Mouse (Mus musculus) embryonic facial prominence, embryonic 13.5 days (tissue): ENCODE measurements around the gene Kptn. TPM values are rescaled to one million over a fixed set of nuclear protein-coding genes. Genes with fewer than 3 reads are reported as not detected.

Experiments
- ATAC-seq: fragments of 200-750 bp; cut with Nextera tagmentation; 2 replicates; pipeline ENCODE4 v1.8.0; 2017; ENCODE audit warnings: low read depth; ENCODE audit not compliant: insufficient number of reproducible peaks, insufficient read depth, low FRiP score, low TSS enrichment
- H3K27ac ChIP-seq: fragments of 300-500 bp; sonication (generic); 2 replicates; pipeline ENCODE4 v1.5.1; 2015; ENCODE audit warnings: moderate library complexity, mild to moderate bottlenecking, inconsistent platforms
- H3K27me3 ChIP-seq: fragments of 300-500 bp; sonication (generic); 2 replicates; pipeline ENCODE4 v1.6.1; 2015; ENCODE audit warnings: mild to moderate bottlenecking, inconsistent platforms
- H3K36me3 ChIP-seq: fragments of 300-500 bp; sonication (generic); 2 replicates; pipeline ENCODE4 v1.6.1; 2015; ENCODE audit warnings: mild to moderate bottlenecking, inconsistent platforms
- H3K4me1 ChIP-seq: fragments of 300-500 bp; sonication (generic); 2 replicates; pipeline ENCODE4 v1.6.1; 2015; ENCODE audit warnings: inconsistent platforms
- H3K4me2 ChIP-seq: fragments of 300-500 bp; sonication (generic); 2 replicates; pipeline ENCODE4 v1.6.1; 2015; ENCODE audit warnings: moderate library complexity, mild to moderate bottlenecking, inconsistent platforms
- H3K4me3 ChIP-seq: fragments of 300-500 bp; sonication (generic); 2 replicates; pipeline ENCODE4 v1.5.1; 2015; ENCODE audit warnings: mild to moderate bottlenecking, inconsistent platforms
- H3K9ac ChIP-seq: fragments of 300-500 bp; sonication (generic); 2 replicates; pipeline ENCODE4 v1.6.1; 2015; ENCODE audit warnings: mild to moderate bottlenecking, inconsistent platforms
- H3K9me3 ChIP-seq: fragments of 300-500 bp; sonication (generic); 2 replicates; pipeline ENCODE4 v1.6.1; 2016; ENCODE audit warnings: inconsistent platforms
- WGBS: fragments of 180-500 bp; shearing (Covaris S2); methylation state at CpG from one replicate; pipeline ENCODE4 v1.1.7; 2015; ENCODE audit warnings: mixed read lengths; 5-methylcytosine and 5-hydroxymethylcytosine counted together
- polyA plus RNA-seq: library from polyadenylated mRNA; unstranded; fragments of >200 nt; fragmentation: Nextera tagmentation; extraction: Ambion mirVana; gene quantifications from 2 replicates; pipeline ENCODE4 v1.2.1, GENCODE M21; 2015

Gene Kptn
- polyA plus RNA-seq, 1 experiment from 2014 or later: 44.9 TPM

GRCm38 (mm10) chr7:16147643-16148042 lies 27.9 kb downstream of the Kptn start:
- Histone ChIP-seq H3K4me2 (no peak overlapping the region), H3K4me1 (no peaks in the 10 kb centered on the region), H3K4me3 (no peak overlapping the region), H3K27me3 (peaks cover 10% of the 10 kb centered on the region), H3K9me3 (no peaks in the 10 kb centered on the region), H3K9ac (no peak overlapping the region), H3K27ac (no peak overlapping the region), H3K36me3 (peaks cover 9% of the 10 kb centered on the region)
- ATAC-seq: no peak
- whole genome bisulfite sequencing: 10% methylated on average over 15 of the region's 15 CpGs

GRCm38 (mm10) chr7:16149241-16149640 lies 29.5 kb downstream of the Kptn start:
- Histone ChIP-seq H3K27ac (no peak overlapping the region), H3K27me3 (peaks cover 10% of the 10 kb centered on the region), H3K9me3 (no peaks in the 10 kb centered on the region), H3K4me2 (no peak overlapping the region), H3K36me3 (peaks cover 7% of the 10 kb centered on the region), H3K4me1 (no peaks in the 10 kb centered on the region), H3K4me3 (no peak overlapping the region), H3K9ac (no peak overlapping the region)
- 50% methylated on average over 5 of the region's 5 CpGs for WGBS
- no peak for ATAC-seq

- Histone ChIP-seq H3K36me3 (no peaks in the 10 kb centered on the region), H3K4me2 (no peak overlapping the region), H3K27me3 (peaks cover 10% of the 10 kb centered on the region), H3K4me3 (no peak overlapping the region), H3K4me1 (no peaks in the 10 kb centered on the region), H3K9me3 (no peaks in the 10 kb centered on the region), H3K9ac (no peak overlapping the region), H3K27ac (no peak overlapping the region)
- 72% methylated on average over 9 of the region's 9 CpGs for WGBS
- no peak for ATAC-seq
These were observed 30.8 kb downstream of the Kptn start for GRCm38 (mm10) chr7:16150191-16151145.

- H3K9ac ChIP-seq: no peak overlapping the region
- no peaks in the 10 kb centered on the region for H3K9me3 ChIP-seq
- H3K4me1 ChIP-seq: no peaks in the 10 kb centered on the region
- no peak overlapping the region for H3K4me2 ChIP-seq
- H3K27me3 ChIP-seq: peaks cover 11% of the 10 kb centered on the region
- no peak overlapping the region for H3K4me3 ChIP-seq
- H3K36me3 ChIP-seq: peaks cover 3% of the 10 kb centered on the region; the same call in 1 of the 2 replicates
- 20% methylated on average over 10 of the region's 10 CpGs for WGBS
- no peak overlapping the region for H3K27ac ChIP-seq
- 0 out of 2 replicates have a peak, but pooled peaks have one; percentile 46 for ATAC-seq
These were observed 33.8 kb downstream of the Kptn start for GRCm38 (mm10) chr7:16153522-16153921.

- Histone ChIP-seq H3K4me2 (no peak overlapping the region), H3K36me3 (peaks cover 3% of the 10 kb centered on the region; the same call in 1 of the 2 replicates), H3K9me3 (no peaks in the 10 kb centered on the region), H3K4me3 (no peak overlapping the region), H3K4me1 (peaks cover 10% of the 10 kb centered on the region; the same call in 1 of the 2 replicates), H3K9ac (no peak overlapping the region), H3K27me3 (peaks cover 28% of the 10 kb centered on the region), H3K27ac (no peak overlapping the region; the same call in 1 of the 2 replicates)
- no peak for ATAC-seq
- 67% methylated on average over 9 of the region's 9 CpGs for WGBS
These were observed 35.6 kb downstream of the Kptn start for GRCm38 (mm10) chr7:16155132-16155872.

GRCm38 (mm10) chr7:16156105-16156714 lies 36.5 kb downstream of the Kptn start:
- H3K4me1 ChIP-seq: peaks cover 10% of the 10 kb centered on the region; the same call in 1 of the 2 replicates

GRCm38 (mm10) chr7:16158735-16159134 lies 39.0 kb downstream of the Kptn start:
- H3K27me3 ChIP-seq: peaks cover 28% of the 10 kb centered on the region
- no peak overlapping the region for H3K27ac ChIP-seq
- peaks cover 10% of the 10 kb centered on the region; the same call in 1 of the 2 replicates for H3K4me1 ChIP-seq
- peak overlapping the region; percentile 40 for H3K4me2 ChIP-seq
- H3K4me3 ChIP-seq: peak overlapping the region; percentile 23; the same call in 1 of the 2 replicates
- no peak for ATAC-seq
- peaks cover 3% of the 10 kb centered on the region; the same call in 1 of the 2 replicates for H3K36me3 ChIP-seq
- 0 out of 2 replicates have a peak overlapping the region, but pooled peaks have one; percentile 11 for H3K9ac ChIP-seq
- 11% methylated on average over 39 of the region's 39 CpGs for WGBS
- no peaks in the 10 kb centered on the region for H3K9me3 ChIP-seq

More at GRCm38 (mm10) chr7:16156105-16156714, 36.5 kb downstream of the Kptn start:
- Histone ChIP-seq H3K9me3 (no peaks in the 10 kb centered on the region), H3K9ac (no peak overlapping the region), H3K27ac (no peak overlapping the region), H3K4me3 (no peak overlapping the region), H3K36me3 (peaks cover 3% of the 10 kb centered on the region; the same call in 1 of the 2 replicates), H3K4me2 (no peak overlapping the region), H3K27me3 (peaks cover 28% of the 10 kb centered on the region)
- no peak for ATAC-seq
- WGBS: 79% methylated on average over 8 of the region's 8 CpGs

GRCm38 (mm10) chr7:16160702-16161101 lies 41.0 kb downstream of the Kptn start:
- Histone ChIP-seq H3K9me3 (no peaks in the 10 kb centered on the region), H3K27ac (no peak overlapping the region), H3K4me2 (no peak overlapping the region), H3K36me3 (peaks cover 3% of the 10 kb centered on the region; the same call in 1 of the 2 replicates), H3K27me3 (peaks cover 28% of the 10 kb centered on the region), H3K4me3 (no peak overlapping the region), H3K9ac (no peak overlapping the region), H3K4me1 (peaks cover 10% of the 10 kb centered on the region; the same call in 1 of the 2 replicates)
- ATAC-seq: no peak
- 68% methylated on average over 3 of the region's 3 CpGs for WGBS

- ATAC-seq: no peak
- Histone ChIP-seq H3K27ac (no peak overlapping the region), H3K4me3 (no peak overlapping the region), H3K27me3 (peaks cover 28% of the 10 kb centered on the region), H3K9me3 (no peaks in the 10 kb centered on the region), H3K36me3 (peaks cover 3% of the 10 kb centered on the region; the same call in 1 of the 2 replicates), H3K9ac (no peak overlapping the region), H3K4me2 (no peak overlapping the region), H3K4me1 (peaks cover 10% of the 10 kb centered on the region; the same call in 1 of the 2 replicates)
- WGBS: 86% methylated on average over 9 of the region's 9 CpGs
These were observed 41.6 kb downstream of the Kptn start for GRCm38 (mm10) chr7:16161302-16161701.

- 79% methylated on average over 7 of the region's 7 CpGs for WGBS
These were observed 42.3 kb downstream of the Kptn start for GRCm38 (mm10) chr7:16162036-16162435.

GRCm38 (mm10) chr7:16172141-16172581 lies 52.5 kb downstream of the Kptn start:
- peak overlapping the region; percentile 61 for H3K9ac ChIP-seq
- peaks cover 16% of the 10 kb centered on the region for H3K4me1 ChIP-seq
- no peak overlapping the region for H3K27ac ChIP-seq
- H3K36me3 ChIP-seq: no peaks in the 10 kb centered on the region
- H3K4me2 ChIP-seq: no peak overlapping the region
- H3K9me3 ChIP-seq: peaks cover 12% of the 10 kb centered on the region
- WGBS: 8% methylated on average over 1 of the region's 1 CpGs
- no peaks in the 10 kb centered on the region; the same call in 1 of the 2 replicates for H3K27me3 ChIP-seq
- no peak for ATAC-seq
- H3K4me3 ChIP-seq: no peak overlapping the region

More at GRCm38 (mm10) chr7:16162036-16162435, 42.3 kb downstream of the Kptn start:
- Histone ChIP-seq H3K36me3 (peaks cover 3% of the 10 kb centered on the region; the same call in 1 of the 2 replicates), H3K9me3 (no peaks in the 10 kb centered on the region), H3K9ac (no peak overlapping the region), H3K4me3 (no peak overlapping the region), H3K4me2 (no peak overlapping the region), H3K27me3 (peaks cover 28% of the 10 kb centered on the region), H3K4me1 (peaks cover 10% of the 10 kb centered on the region; the same call in 1 of the 2 replicates), H3K27ac (no peak overlapping the region)
- no peak for ATAC-seq
